Mouse (Mus musculus): Measurements from ENCODE around the gene H2-K1. TPM values are rescaled to one million over a fixed set of nuclear protein-coding genes. Genes with fewer than 3 reads are reported as not detected.

H2-K1 gene
- total RNA-seq (2021), result 10 to 100 TPM; 10.3 to 13.6 TPM
- long read RNA-seq, experiment 1, partial matches to known transcripts, result 1 of 7 reads
- long read RNA-seq, experiment 1, other reads (novel, unspliced or antisense), result 0 of 7 reads
- long read RNA-seq, experiment 2, partial matches to known transcripts, result 1 of 2 reads
- long read RNA-seq, experiment 2, other reads (novel, unspliced or antisense), result 0 of 2 reads

- intact Hi-C loops (cut with DNase I), result loop anchor here (5.0 kb wide), 1 partner anchor 1377 kb away; the partner anchor contains the start of gene H2-Q4
- DNase-seq (ENCODE audit: low spot score in 2 of 2), result peak; percentile 70 to 73
Observed at GRCm38 (mm10) chr17:34000150-34000537, at the start of gene H2-K1. H2-K1 (minus strand) TSS chr17:34000347.

DNA sequence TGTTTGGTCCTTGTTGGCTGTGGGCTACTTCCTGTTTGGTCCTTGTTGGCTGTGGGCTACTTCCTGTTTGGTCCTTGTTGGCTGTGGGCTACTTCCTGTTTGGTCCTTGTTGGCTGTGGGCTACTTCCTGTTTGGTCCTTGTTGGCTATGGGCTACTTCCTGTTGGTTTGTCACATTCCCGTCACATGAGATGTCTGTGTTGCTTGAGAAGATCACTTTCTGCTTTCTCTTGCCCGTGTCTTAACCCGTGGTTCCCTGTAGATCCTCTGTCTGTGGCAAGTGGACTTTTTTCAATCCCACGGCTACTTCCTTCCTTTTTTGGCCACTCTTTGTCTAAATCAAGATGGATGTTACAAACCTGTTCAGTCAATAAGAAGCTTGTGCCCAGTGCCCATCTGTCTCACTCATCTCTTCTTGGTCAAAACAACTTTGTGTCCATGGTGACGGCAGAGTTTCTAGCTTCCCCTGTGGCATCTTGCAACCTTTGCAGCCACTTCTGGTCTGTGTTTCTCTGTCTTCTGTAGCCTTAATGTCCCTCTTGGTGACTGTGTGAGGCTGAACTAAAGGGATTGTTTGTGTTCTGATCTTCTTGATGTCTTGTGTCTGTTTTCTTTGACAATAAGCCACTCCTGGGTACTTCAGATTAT lies 47.4 kb upstream of the H2-K1 start:
- DNase-seq (ENCODE audit: low spot score in 2 of 2), result no peak

DNA sequence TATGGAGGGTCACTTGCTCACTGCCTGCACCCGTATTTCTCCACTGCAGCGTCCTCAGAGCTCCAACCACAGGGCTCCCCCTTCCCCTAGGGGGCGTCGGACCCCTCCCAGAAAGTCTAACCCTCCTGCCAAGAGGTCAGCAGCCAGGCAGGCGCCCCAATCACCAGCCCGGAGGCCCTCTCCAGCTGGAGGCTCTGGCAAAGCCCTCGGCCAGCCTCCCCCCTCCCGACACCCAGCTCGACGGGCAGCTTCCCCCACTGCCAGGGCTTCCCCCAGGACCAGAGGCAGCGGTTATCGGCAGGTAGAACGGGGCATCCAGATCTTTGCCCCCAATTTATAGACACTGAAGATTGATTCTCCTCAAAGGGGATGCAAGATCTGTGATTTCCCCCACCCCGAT lies 45.8 kb upstream of the H2-K1 start:
- DNase-seq (ENCODE audit: low spot score in 2 of 2), result no peak
- intact Hi-C loops (cut with DNase I), result no loop called here

More for the DNA sequence above, 47.4 kb upstream of the H2-K1 start:
- intact Hi-C loops (cut with DNase I), result no loop called here

DNA sequence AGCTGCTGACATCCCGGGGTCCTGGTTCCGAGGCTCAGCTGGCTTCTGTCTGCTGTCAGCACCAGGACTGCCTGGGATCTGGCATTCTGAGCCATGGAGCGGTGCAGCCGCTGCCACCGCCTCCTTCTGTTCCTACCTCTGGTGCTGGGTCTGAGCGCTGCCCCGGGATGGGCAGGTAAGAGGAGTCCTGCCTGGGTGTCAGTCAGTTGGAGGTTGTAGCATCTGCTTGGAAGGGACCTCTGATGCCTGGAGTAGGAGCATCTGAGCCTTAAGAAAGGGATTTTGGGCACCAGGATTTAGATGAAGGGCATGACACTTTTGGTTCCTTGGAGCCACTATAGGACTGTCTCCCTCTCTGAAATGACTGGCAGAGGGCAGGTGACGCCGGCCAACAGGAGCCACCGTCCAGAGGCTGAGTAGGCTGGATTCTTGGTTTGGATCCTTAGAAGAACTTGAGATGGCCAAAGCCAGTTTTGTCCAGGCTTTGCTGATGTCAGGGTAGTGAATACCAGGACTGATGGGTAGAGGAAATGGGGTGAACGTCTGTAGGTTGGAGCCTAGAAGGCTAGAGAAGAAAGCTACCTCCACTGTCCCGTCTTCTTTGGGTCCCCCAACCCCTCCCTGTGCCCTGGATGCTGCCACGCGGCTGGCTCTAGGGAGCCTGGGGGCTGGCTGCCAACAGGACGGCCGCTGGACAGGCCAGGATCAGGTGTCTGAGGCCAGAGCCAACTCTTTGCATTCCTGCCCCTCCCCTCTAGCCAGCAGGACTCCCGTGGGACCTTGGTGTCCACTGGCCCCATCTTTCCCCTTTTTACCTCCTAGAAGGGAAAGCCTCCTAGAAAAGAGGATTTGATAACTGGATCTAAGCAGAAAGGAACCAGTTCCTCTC lies 39.7 kb upstream of the H2-K1 start:
- no peak for DNase-seq (ENCODE audit: low spot score in 2 of 2)
- intact Hi-C loops (cut with DNase I), result loop anchor here (5.0 to 10.0 kb wide), 2 partner anchors 77 to 565 kb away; partner anchors contain the start of genes Agpat1, H2-DMa and Rnf5

DNA sequence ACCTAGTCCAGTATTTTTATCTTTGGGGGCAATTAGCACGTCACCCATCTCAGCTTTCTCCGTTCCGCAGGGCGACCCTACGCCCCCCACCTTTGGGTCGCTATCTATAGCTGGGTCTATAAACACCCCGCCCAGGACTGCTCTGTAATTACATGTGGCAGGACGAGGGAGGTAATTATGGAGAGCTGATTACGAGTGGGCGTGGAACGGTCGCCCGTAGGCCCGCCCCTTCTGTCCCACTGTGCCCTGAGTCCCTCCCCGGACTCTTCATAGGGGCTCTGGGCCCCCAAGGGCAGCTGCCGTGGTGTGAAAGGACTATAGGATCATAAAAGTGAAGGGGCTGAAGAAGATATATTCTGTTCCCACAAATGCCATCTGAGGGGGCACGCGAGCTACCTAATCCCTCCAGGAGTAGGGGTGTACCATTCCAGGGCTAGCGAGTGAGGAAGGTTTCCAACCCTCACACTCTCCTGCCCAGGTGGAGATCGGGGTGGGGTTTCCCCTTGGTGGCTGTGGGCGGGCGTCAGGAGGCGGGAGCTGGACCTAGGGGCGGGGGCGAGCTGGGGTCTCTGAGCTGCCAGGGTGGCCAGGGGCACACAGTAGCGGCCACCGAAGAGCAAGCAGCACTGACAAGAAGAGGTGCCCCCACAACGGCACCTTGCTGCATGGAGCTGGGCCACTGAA lies 38.9 kb upstream of the H2-K1 start, which contains the start of gene Col11a2:
Gene Col11a2 (plus strand): TSS at position 560 of the 684 bp plus-strand sequence.
- peak in 1 of 2 experiments; percentile 18 for DNase-seq (ENCODE audit: low spot score in 2 of 2)
- intact Hi-C loops (cut with DNase I), result loop anchor here (5.0 to 10.0 kb wide), 2 partner anchors 78 to 566 kb away; partner anchors contain the start of genes Agpat1, H2-DMa and Rnf5

- intact Hi-C loops (cut with DNase I), result loop anchor here (5.0 to 10.0 kb wide), 2 partner anchors 79 to 566 kb away; partner anchors contain the start of genes Agpat1, H2-DMa and Rnf5
- peak in 1 of 2 experiments; percentile 66 for DNase-seq (ENCODE audit: low spot score in 2 of 2)
Observed at GRCm38 (mm10) chr17:34038440-34038839, 38.3 kb upstream of the H2-K1 start.

DNA sequence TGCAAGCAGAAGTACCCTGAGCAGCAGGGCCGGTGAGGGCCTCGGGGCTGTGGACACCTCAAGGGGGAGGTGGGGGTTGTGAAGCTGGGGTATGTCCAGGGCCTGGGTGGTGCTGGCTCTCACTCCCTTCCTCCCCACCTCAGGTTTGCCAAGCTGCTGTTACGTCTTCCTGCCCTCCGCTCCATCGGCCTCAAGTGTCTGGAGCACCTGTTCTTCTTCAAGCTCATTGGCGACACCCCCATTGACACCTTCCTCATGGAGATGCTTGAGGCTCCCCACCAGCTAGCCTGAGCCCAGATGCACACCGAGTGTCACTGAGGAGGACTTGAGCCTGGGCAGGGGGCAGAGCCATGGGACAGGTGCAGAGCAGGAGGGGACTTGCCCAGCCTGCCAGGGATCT lies 37.1 kb upstream of the H2-K1 start:
- no peak for DNase-seq (ENCODE audit: low spot score in 2 of 2)
- intact Hi-C loops (cut with DNase I), result loop anchor here (5.0 to 10.0 kb wide), 2 partner anchors 80 to 568 kb away; partner anchors contain the start of genes Agpat1, H2-DMa and Rnf5

- intact Hi-C loops (cut with DNase I), result loop anchor here (5.0 to 10.0 kb wide), 2 partner anchors 81 to 568 kb away; partner anchors contain the start of genes Agpat1, H2-DMa and Rnf5
- DNase-seq (ENCODE audit: low spot score in 2 of 2), result no peak
Observed at GRCm38 (mm10) chr17:34036647-34037046, 36.5 kb upstream of the H2-K1 start.

GRCm38 (mm10) chr17:34035517-34035916 lies 35.4 kb upstream of the H2-K1 start:
- DNase-seq (ENCODE audit: low spot score in 2 of 2), result no peak
- intact Hi-C loops (cut with DNase I), result loop anchor here (5.0 to 10.0 kb wide), 2 partner anchors 82 to 569 kb away; partner anchors contain the start of genes Agpat1, H2-DMa and Rnf5

DNA sequence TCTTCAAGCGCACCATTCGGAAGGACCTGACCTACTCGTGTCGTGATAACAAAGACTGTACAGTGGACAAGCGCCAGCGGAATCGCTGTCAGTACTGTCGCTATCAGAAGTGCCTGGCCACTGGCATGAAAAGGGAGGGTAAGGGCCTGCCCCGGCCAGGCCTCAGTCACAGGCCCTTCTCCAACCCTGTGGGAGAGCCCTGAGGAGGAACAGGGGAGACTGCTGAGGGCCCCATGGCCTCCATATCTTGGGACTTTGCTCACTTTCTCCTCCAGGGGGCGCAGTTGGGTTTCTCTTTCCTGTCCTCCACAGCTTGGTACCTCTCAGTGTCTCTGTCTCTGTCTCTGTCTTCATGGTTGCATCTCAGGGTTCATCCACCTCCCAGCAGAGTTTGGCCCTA lies 33.9 kb upstream of the H2-K1 start:
- peak; percentile 73 to 78 for DNase-seq (ENCODE audit: low spot score in 2 of 2)
- intact Hi-C loops (cut with DNase I), result loop anchor here (10.0 kb wide), 1 partner anchor 571 kb away; the partner anchor contains the start of genes Agpat1 and Rnf5

GRCm38 (mm10) chr17:34033441-34033840 lies 33.3 kb upstream of the H2-K1 start:
- DNase-seq (ENCODE audit: low spot score in 2 of 2), result no peak
- intact Hi-C loops (cut with DNase I), result loop anchor here (10.0 kb wide), 1 partner anchor 571 kb away; the partner anchor contains the start of genes Agpat1 and Rnf5

DNA sequence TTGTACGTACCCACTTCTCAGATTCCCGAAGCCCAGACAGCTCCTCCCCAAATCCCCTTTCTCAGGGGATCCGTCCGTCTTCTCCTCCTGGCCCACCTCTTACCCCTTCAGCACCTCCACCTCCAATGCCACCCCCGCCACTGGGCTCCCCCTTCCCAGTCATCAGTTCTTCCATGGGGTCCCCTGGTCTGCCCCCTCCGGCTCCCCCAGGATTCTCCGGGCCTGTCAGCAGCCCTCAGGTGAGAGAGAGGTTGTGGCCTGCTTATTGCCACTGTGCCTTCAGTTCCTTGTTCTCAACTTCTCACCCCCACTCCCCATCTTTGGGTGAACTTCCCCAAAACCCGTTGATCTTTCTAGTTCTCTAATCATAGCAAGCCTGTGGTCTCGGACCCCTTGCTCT lies 32.7 kb upstream of the H2-K1 start:
- intact Hi-C loops (cut with DNase I), result loop anchor here (10.0 kb wide), 1 partner anchor 572 kb away; the partner anchor contains the start of genes Agpat1 and Rnf5
- DNase-seq (ENCODE audit: low spot score in 2 of 2), result no peak

DNA sequence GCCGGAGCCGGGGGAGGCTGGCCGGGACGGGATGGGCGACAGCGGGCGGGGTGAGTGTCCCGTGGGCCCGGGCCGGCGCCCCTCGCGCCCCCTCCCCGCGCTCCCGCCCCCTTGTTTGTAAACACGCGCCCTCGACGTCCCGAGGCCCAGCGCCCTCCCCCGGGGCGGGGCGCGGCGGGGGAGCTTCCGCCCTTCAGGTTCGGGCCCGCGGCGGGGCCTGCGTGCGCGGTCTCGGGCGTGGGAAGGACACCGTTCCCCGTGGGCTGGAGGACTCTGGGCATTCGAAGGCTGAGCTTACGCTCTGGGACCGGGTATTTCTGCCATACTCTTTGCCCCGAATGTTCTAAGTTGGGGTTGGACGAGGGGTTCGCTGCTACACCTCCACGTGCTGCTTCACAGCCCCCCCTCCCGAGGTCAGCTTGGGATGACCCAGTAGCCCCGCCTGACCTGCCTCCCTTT lies 32.1 kb upstream of the H2-K1 start:
- DNase-seq (ENCODE audit: low spot score in 2 of 2), result peak in 1 of 2 experiments; percentile 53
- intact Hi-C loops (cut with DNase I), result loop anchor here (10.0 kb wide), 1 partner anchor 573 kb away; the partner anchor contains the start of genes Agpat1 and Rnf5

GRCm38 (mm10) chr17:34031465-34032173 lies 31.5 kb upstream of the H2-K1 start, which contains the start of the genes Slc39a7 and Rxrb:
Slc39a7 (minus strand) TSS chr17:34031682.
Rxrb (plus strand) TSS chr17:34031812.
- intact Hi-C loops (cut with DNase I), result loop anchor here (10.0 kb wide), 1 partner anchor 573 kb away; the partner anchor contains the start of genes Agpat1 and Rnf5
- peak; percentile 98 to 99 for DNase-seq (ENCODE audit: low spot score in 2 of 2)

- DNase-seq (ENCODE audit: low spot score in 2 of 2), result peak in 1 of 2 experiments; percentile 26
- intact Hi-C loops (cut with DNase I), result loop anchor here (10.0 kb wide), 1 partner anchor 574 kb away; the partner anchor contains the start of genes Agpat1 and Rnf5
Observed at GRCm38 (mm10) chr17:34030861-34031326, 30.7 kb upstream of the H2-K1 start.

DNA sequence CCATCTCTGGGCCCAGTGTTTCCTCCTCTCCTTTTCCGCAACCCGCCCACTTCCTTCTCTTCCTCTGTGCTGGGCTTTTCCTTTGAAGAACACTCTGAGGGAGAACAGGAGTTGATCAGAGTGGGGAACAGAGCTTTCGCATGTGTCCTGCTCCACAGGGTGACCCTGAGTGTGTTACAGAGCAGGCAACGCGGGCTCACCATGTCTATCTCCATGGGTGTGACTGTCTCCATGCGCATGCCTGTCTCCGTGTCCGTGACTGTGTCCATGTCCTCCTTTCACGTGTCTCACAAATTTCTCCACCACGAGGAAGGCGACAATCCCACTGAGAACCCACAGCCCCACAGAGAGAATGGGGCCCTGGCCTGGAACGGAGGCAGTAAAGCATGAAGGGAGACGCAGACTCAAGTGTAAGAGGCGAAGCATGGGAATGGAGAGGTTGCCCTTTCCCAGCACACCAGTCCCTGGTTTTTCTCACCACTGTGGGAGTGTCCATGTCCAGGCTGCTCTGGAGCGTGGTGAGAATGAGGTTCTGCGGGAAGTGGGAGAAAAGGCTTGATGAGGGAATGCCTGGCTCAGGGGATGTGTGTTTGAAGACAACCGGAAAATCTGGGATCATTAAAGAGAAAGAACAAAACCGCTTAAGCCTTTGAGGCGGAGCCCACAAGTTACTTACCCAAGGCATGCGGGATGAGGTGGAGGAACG lies 29.9 kb upstream of the H2-K1 start:
- no peak for DNase-seq (ENCODE audit: low spot score in 2 of 2)
- intact Hi-C loops (cut with DNase I), result loop anchor here (10.0 kb wide), 1 partner anchor 575 kb away; the partner anchor contains the start of genes Agpat1 and Rnf5

Measured in left cerebral cortex, postnatal 14 days (tissue).